Mouse (Mus musculus) central nervous system, embryonic 18 days (tissue): ENCODE results near the gene Epas1. TPM values are rescaled to one million over a fixed set of nuclear protein-coding genes. Genes with fewer than 3 reads are reported as not detected.

ENCODE experiments used
- polyA plus RNA-seq: library from polyadenylated mRNA; depleted of rRNA; stranded (reverse); fragments of >200 nt; gene quantifications from 2 replicates; pipeline ENCODE4 v1.2.3, GENCODE M21; 2012; rRNA removed

The Epas1 gene
- polyA plus RNA-seq: 9.3 and 11.1 TPM in 2 replicates

GRCm38 (mm10) chr17:86753130-86753821 is at the start of gene Epas1:
TSS of gene Epas1 (plus strand) at chr17:86753700.

Other genes starting within 250 kb of the Epas1 start
- gene Gm10309, start 248.5 kb upstream of the Epas1 start, polyA plus RNA-seq: 0.05 TPM in 1 of 2 replicates, not detected in the other
- gene Tmem247, start 163.6 kb downstream of the Epas1 start, polyA plus RNA-seq: not detected in 2 replicates
- gene Atp6v1e2, start 194.2 kb downstream of the Epas1 start, polyA plus RNA-seq: 0.08 and 0.09 TPM in 2 replicates
- 17.4 and 19.7 TPM in 2 replicates for gene Rhoq, start 209.4 kb downstream of the Epas1 start, polyA plus RNA-seq